Mouse (Mus musculus) midbrain, embryonic 11.5 days (tissue): Measurements from ENCODE around the gene Per3. TPM values are rescaled to one million over a fixed set of nuclear protein-coding genes. Genes with fewer than 3 reads are reported as not detected.

Source experiments
- ATAC-seq: fragments of 200-750 bp; cut with Nextera tagmentation; 2 replicates; pipeline ENCODE4 v1.8.0; 2017; ENCODE audit warnings: moderate TSS enrichment, moderate library complexity; ENCODE audit not compliant: low FRiP score
- DNase-seq: peaks from one replicate; pipeline ENCODE4 v3.0.0; 2015; ENCODE audit warnings: low spot score; ENCODE audit errors: missing footprints
- H3K27ac ChIP-seq: fragments of 300-500 bp; sonication (generic); 2 replicates; pipeline ENCODE4 v1.5.1; 2014; ENCODE audit warnings: low read depth, low read length
- H3K27me3 ChIP-seq: fragments of 300-500 bp; sonication (generic); 2 replicates; pipeline ENCODE4 v1.6.1; 2014; ENCODE audit warnings: mild to moderate bottlenecking, low read length, moderate library complexity, mixed read lengths; ENCODE audit not compliant: control insufficient read depth, insufficient read depth
- H3K36me3 ChIP-seq: fragments of 300-500 bp; sonication (generic); 2 replicates; pipeline ENCODE4 v1.6.1; 2014; ENCODE audit warnings: mild to moderate bottlenecking, low read length, moderate library complexity, mixed read lengths; ENCODE audit not compliant: control insufficient read depth, insufficient read depth
- H3K4me1 ChIP-seq: fragments of 300-500 bp; sonication (generic); 2 replicates; pipeline ENCODE4 v1.6.1; 2014; ENCODE audit warnings: low read length; ENCODE audit not compliant: control insufficient read depth, insufficient read depth
- H3K4me2 ChIP-seq: fragments of 300-500 bp; sonication (generic); 2 replicates; pipeline ENCODE4 v1.6.1; 2014; ENCODE audit warnings: mild to moderate bottlenecking, moderate library complexity
- H3K4me3 ChIP-seq: fragments of 300-500 bp; sonication (generic); 2 replicates; pipeline ENCODE4 v1.5.1; 2014; ENCODE audit warnings: low read depth, low read length
- H3K9ac ChIP-seq: fragments of 300-500 bp; sonication (generic); 2 replicates; pipeline ENCODE4 v1.6.1; 2014; ENCODE audit warnings: low read length
- H3K9me3 ChIP-seq: fragments of 300-500 bp; sonication (generic); 2 replicates; pipeline ENCODE4 v1.6.1; 2016; ENCODE audit warnings: low read length; ENCODE audit not compliant: control insufficient read depth
- WGBS: fragments of 180-500 bp; shearing (Covaris S2); extraction: QIAGEN DNeasy Blood & Tissue Kit; methylation state at CpG from one replicate; pipeline ENCODE4 v1.1.7; 2014; 5-methylcytosine and 5-hydroxymethylcytosine counted together
- polyA plus RNA-seq: library from polyadenylated mRNA; unstranded; fragments of >200 nt; fragmentation: Nextera tagmentation; extraction: Ambion mirVana; gene quantifications from 2 replicates; pipeline ENCODE4 v1.2.1, GENCODE M21; 2014

The Per3 gene
- polyA plus RNA-seq, 1 experiment from 2014 or later: 3.9 TPM

DNA sequence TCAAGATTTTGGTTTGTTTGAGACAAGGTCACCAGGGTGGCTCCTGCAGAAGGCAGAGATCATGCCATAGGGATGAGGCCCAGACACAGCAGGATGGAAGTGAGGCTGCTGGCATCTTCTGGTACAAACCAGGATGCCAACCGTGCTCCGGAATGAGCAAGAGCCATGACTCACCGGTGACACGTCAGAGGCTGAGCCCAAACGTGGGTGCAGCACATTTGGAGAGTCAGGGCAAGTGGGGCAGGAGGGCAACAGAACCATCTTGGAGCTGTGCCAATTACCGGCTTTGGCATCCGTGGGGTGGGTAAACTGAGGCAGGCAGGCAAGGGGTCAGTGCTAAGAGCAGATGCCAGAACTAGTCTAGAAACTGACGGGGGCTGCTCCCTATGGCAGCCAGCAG lies 71.2 kb downstream of the Per3 start:
- no peak for DNase-seq
- H3K4me1 ChIP-seq: no peaks in the 10 kb centered on the region
- no peak overlapping the region for H3K4me3 ChIP-seq
- H3K27me3 ChIP-seq: no peaks in the 10 kb centered on the region
- H3K4me2 ChIP-seq: no peak overlapping the region
- no peak overlapping the region for H3K27ac ChIP-seq
- no peaks in the 10 kb centered on the region for H3K9me3 ChIP-seq
- no peaks in the 10 kb centered on the region for H3K36me3 ChIP-seq
- 85% methylated on average over 8 of the region's 8 CpGs for WGBS
- no peak for ATAC-seq
- no peak overlapping the region for H3K9ac ChIP-seq

- ATAC-seq: no peak
- WGBS: 85% methylated on average over 8 of the region's 8 CpGs
Observed at GRCm38 (mm10) chr4:150968956-150969355, 75.5 kb downstream of the Per3 start.

GRCm38 (mm10) chr4:150966556-150966955 lies 77.9 kb downstream of the Per3 start:
- ATAC-seq (no peak), DNase-seq (peak; percentile 91)
- Histone ChIP-seq H3K4me3 (no peak overlapping the region), H3K9me3 (no peaks in the 10 kb centered on the region), H3K27me3 (no peaks in the 10 kb centered on the region), H3K4me2 (no peak overlapping the region), H3K27ac (no peak overlapping the region), H3K36me3 (no peaks in the 10 kb centered on the region), H3K9ac (no peak overlapping the region), H3K4me1 (no peaks in the 10 kb centered on the region)
- WGBS: 24% methylated on average over 7 of the region's 7 CpGs

More at GRCm38 (mm10) chr4:150968956-150969355, 75.5 kb downstream of the Per3 start:
- Histone ChIP-seq H3K27ac (no peak overlapping the region), H3K4me2 (no peak overlapping the region), H3K4me3 (no peak overlapping the region), H3K9ac (no peak overlapping the region), H3K36me3 (no peaks in the 10 kb centered on the region), H3K4me1 (no peaks in the 10 kb centered on the region), H3K27me3 (no peaks in the 10 kb centered on the region), H3K9me3 (no peaks in the 10 kb centered on the region)
- DNase-seq: no peak

GRCm38 (mm10) chr4:150965555-150965951 lies 78.9 kb downstream of the Per3 start:
- Histone ChIP-seq H3K4me2 (no peak overlapping the region), H3K27ac (no peak overlapping the region), H3K9me3 (no peaks in the 10 kb centered on the region), H3K36me3 (no peaks in the 10 kb centered on the region), H3K4me3 (no peak overlapping the region), H3K4me1 (no peaks in the 10 kb centered on the region), H3K9ac (no peak overlapping the region), H3K27me3 (no peaks in the 10 kb centered on the region)
- WGBS: 70% methylated on average over 11 of the region's 11 CpGs
- no peak for DNase-seq
- peak; percentile 27; the same call in 1 of the 2 replicates for ATAC-seq

GRCm38 (mm10) chr4:150964635-150965554 lies 79.6 kb downstream of the Per3 start:
- H3K9me3 ChIP-seq: no peaks in the 10 kb centered on the region
- H3K27me3 ChIP-seq: no peaks in the 10 kb centered on the region
- H3K9ac ChIP-seq: no peak overlapping the region
- peak overlapping the region; percentile 18; the same call in 1 of the 2 replicates for H3K4me2 ChIP-seq
- ATAC-seq (peak; percentile 68; the same call in 1 of the 2 replicates), DNase-seq (peak; percentile 98)
- no peaks in the 10 kb centered on the region for H3K4me1 ChIP-seq
- no peaks in the 10 kb centered on the region for H3K36me3 ChIP-seq
- H3K4me3 ChIP-seq: no peak overlapping the region
- 16% methylated on average over 25 of the region's 25 CpGs for WGBS
- H3K27ac ChIP-seq: no peak overlapping the region

DNA sequence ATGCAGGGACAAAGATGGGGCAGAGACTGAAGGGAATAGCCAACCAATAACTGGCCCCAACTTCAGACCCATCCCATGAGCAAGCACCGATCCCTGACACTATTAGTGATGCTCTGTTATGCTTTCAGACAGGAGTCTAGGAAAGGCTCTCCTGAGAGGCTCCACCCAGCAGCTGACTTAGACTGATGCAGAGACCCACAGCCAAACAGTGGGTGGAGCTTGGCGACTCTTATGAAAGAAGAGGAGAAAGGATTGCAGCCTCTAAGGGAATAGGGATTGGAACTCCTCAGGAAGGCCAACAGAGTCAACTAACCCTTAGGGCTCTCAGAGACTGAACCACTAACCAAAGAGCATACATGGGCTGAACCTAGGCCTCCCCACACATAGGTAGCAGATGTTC lies 80.8 kb downstream of the Per3 start:
- no peak overlapping the region for H3K27ac ChIP-seq
- no peak overlapping the region for H3K4me2 ChIP-seq
- no peaks in the 10 kb centered on the region for H3K9me3 ChIP-seq
- ATAC-seq: no peak
- H3K36me3 ChIP-seq: no peaks in the 10 kb centered on the region
- no peak overlapping the region for H3K9ac ChIP-seq
- 72% methylated on average over 2 of the region's 2 CpGs for WGBS
- H3K27me3 ChIP-seq: no peaks in the 10 kb centered on the region
- no peaks in the 10 kb centered on the region for H3K4me1 ChIP-seq
- DNase-seq: no peak
- H3K4me3 ChIP-seq: no peak overlapping the region

DNA sequence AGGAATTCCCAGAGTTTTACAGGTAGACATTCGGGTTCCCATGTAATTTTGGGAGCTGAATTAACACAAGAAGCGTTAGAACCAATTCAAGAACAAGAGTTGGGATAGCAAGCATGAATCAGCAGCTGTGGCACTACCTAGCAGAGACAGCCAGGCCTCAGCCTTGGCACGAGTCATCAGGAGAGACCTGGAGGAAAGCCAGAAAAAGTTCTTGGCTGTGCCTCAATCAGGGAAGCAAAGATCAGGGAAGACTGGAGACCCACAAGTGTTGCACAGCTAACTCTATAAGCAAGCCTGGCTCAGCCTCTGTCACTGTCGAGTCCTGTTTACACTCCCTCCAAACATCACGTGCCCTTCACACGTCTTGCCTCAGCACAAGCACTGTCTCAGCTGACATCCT lies 82.2 kb downstream of the Per3 start:
- Histone ChIP-seq H3K9me3 (no peaks in the 10 kb centered on the region), H3K27me3 (no peaks in the 10 kb centered on the region), H3K4me3 (no peak overlapping the region), H3K9ac (no peak overlapping the region), H3K36me3 (no peaks in the 10 kb centered on the region), H3K4me2 (no peak overlapping the region), H3K4me1 (no peaks in the 10 kb centered on the region), H3K27ac (no peak overlapping the region)
- DNase-seq (no peak), ATAC-seq (no peak)
- 77% methylated on average over 6 of the region's 6 CpGs for WGBS

- Histone ChIP-seq H3K4me1 (no peaks in the 10 kb centered on the region), H3K27me3 (no peaks in the 10 kb centered on the region), H3K4me3 (no peak overlapping the region), H3K27ac (no peak overlapping the region), H3K9ac (no peak overlapping the region; the same call in 1 of the 2 replicates), H3K36me3 (no peaks in the 10 kb centered on the region), H3K9me3 (no peaks in the 10 kb centered on the region), H3K4me2 (no peak overlapping the region)
- WGBS: 81% methylated on average over 7 of the region's 7 CpGs
- DNase-seq: no peak
- no peak for ATAC-seq
Observed at GRCm38 (mm10) chr4:150958536-150958935, 85.9 kb downstream of the Per3 start.

GRCm38 (mm10) chr4:150957106-150957458 lies 87.4 kb downstream of the Per3 start:
- Histone ChIP-seq H3K9ac (no peak overlapping the region), H3K27me3 (no peaks in the 10 kb centered on the region), H3K27ac (no peak overlapping the region), H3K4me2 (no peak overlapping the region), H3K4me1 (no peaks in the 10 kb centered on the region), H3K36me3 (no peaks in the 10 kb centered on the region), H3K4me3 (no peak overlapping the region), H3K9me3 (no peaks in the 10 kb centered on the region)
- 71% methylated on average over 1 of the region's 1 CpGs for WGBS
- ATAC-seq (no peak), DNase-seq (no peak)
